Mouse (Mus musculus) limb, embryonic 12.5 days (tissue): Measurements from ENCODE around the gene Ubtd1. TPM values are rescaled to one million over a fixed set of nuclear protein-coding genes. Genes with fewer than 3 reads are reported as not detected.

Source experiments
- ATAC-seq: fragments of 200-750 bp; cut with Nextera tagmentation; 2 replicates; pipeline ENCODE4 v1.8.0; 2017; ENCODE audit warnings: low read depth, moderate TSS enrichment; ENCODE audit not compliant: insufficient number of reproducible peaks, insufficient read depth, low FRiP score, low TSS enrichment
- H3K27ac ChIP-seq: fragments of 300-500 bp; sonication (generic); 2 replicates; pipeline ENCODE4 v1.5.1; 2016; ENCODE audit warnings: mild to moderate bottlenecking, moderate library complexity
- H3K27me3 ChIP-seq: fragments of 300-500 bp; sonication (generic); 2 replicates; pipeline ENCODE4 v1.6.1; 2016; ENCODE audit warnings: mild to moderate bottlenecking, moderate library complexity
- H3K36me3 ChIP-seq: fragments of 300-500 bp; sonication (generic); 2 replicates; pipeline ENCODE4 v1.6.1; 2016; ENCODE audit warnings: mild to moderate bottlenecking, moderate library complexity
- H3K4me1 ChIP-seq: fragments of 300-500 bp; sonication (generic); replicated peaks from 2 replicates; pipeline ENCODE4 v1.6.1; 2016
- H3K4me2 ChIP-seq: fragments of 300-500 bp; sonication (generic); 2 replicates; pipeline ENCODE4 v1.6.1; 2016; ENCODE audit warnings: mild to moderate bottlenecking, moderate library complexity
- H3K4me3 ChIP-seq: fragments of 300-500 bp; sonication (generic); replicated peaks from 2 replicates; pipeline ENCODE4 v1.5.1; 2016; ENCODE audit warnings: mild to moderate bottlenecking
- H3K9ac ChIP-seq: fragments of 300-500 bp; sonication (generic); replicated peaks from 2 replicates; pipeline ENCODE4 v1.6.1; 2016; ENCODE audit warnings: mild to moderate bottlenecking, moderate library complexity
- H3K9me3 ChIP-seq: fragments of 300-500 bp; sonication (generic); 2 replicates; pipeline ENCODE4 v1.6.1; 2016; ENCODE audit warnings: mild to moderate bottlenecking, moderate library complexity
- WGBS: fragments of 180-500 bp; shearing (Covaris S2); methylation state at CpG from one replicate; pipeline ENCODE4 v1.1.7; 2016; 5-methylcytosine and 5-hydroxymethylcytosine counted together
- polyA plus RNA-seq: library from polyadenylated mRNA; unstranded; fragments of >200 nt; fragmentation: Nextera tagmentation; extraction: Ambion mirVana; gene quantifications from 2 replicates; pipeline ENCODE4 v1.2.1, GENCODE M21; 2016

Ubtd1 gene
- polyA plus RNA-seq, 1 experiment from 2014 or later = 19.1 TPM

DNA sequence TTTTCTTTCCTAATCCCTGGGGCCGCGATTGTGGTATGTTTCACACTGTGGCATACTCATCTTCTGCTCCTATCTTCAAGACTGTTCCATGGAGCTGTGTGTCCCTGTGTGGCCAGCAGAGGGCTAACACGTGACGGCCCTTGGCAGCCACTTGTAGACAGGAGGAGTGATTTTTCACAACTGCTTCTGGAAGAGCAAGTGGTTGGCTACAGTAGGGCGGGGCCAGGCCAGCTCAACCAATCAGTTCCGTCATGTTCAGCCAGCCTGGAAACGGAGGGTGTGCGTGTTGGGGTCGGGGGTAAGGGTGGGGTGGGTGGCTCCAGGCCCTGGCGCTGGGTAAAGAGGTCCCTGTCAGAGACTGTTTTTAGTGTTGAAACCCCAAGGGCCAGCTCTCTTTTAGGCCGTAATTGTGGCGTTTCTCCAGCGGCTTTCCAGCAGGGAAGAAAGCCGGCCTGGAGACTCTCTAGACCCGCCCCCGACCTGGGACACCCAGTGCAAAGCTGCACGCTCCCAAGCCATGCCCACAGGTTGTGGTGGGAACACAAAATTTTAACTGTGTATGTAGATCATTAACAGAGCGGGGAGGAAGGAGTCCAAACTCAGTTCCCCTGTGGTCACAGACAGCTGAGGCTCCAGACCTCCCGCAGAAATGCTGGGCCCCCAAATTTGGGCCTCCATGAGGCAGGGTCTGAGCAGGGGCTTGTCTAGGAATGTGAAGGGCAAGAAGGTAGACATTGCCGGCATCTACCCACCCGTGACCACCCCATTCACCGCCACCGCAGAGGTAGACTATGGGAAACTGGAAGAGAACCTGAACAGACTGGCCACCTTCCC is 63.9 kb downstream of the Ubtd1 start, which contains the start of gene Hoga1:
Gene Hoga1 (plus strand): TSS at position 342 of the 834 bp plus-strand sequence.
- Histone ChIP-seq H3K9ac (no peak within 1 kb of the TSS; the same call in 1 of the 2 replicates), H3K27me3 (peaks cover 7% of the 10 kb centered on the region; the same call in 1 of the 2 replicates), H3K4me1 (peaks cover 9% of the 10 kb centered on the region), H3K9me3 (no peaks in the 10 kb centered on the region), H3K4me2 (peak within 1 kb of the TSS; percentile 61), H3K36me3 (no peaks in the 10 kb centered on the region), H3K27ac (no peak within 1 kb of the TSS), H3K4me3 (peak within 1 kb of the TSS; percentile 35)
- 25% methylated on average over 23 of the region's 23 CpGs for WGBS
- peak; percentile 82 for ATAC-seq

DNA sequence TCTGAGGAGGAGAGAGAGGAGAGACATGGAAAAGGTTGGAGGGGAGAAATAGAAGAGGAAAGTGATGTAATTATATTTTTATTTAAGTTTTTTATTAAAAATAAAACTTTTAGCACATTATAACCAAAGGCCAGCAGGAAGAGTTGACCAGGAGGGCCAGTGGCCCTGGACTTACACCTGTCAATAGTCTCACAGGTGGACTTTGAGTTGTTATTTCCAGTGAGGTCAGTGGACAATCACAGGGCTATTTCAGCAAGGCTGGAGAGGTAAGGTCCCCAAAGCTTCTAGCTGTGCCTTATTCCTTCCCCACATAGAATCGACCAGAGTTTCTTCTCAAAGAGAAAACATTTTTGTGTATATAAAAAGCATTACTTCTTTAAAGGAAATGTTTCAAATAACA is 68.7 kb downstream of the Ubtd1 start:
- no peak overlapping the region for H3K4me3 ChIP-seq
- H3K36me3 ChIP-seq = no peaks in the 10 kb centered on the region
- no peak overlapping the region for H3K27ac ChIP-seq
- 78% methylated on average over 1 of the region's 1 CpGs for WGBS
- no peaks in the 10 kb centered on the region for H3K9me3 ChIP-seq
- no peak overlapping the region for H3K9ac ChIP-seq
- peaks cover 9% of the 10 kb centered on the region for H3K4me1 ChIP-seq
- no peak overlapping the region for H3K4me2 ChIP-seq
- no peak for ATAC-seq
- no peaks in the 10 kb centered on the region for H3K27me3 ChIP-seq

DNA sequence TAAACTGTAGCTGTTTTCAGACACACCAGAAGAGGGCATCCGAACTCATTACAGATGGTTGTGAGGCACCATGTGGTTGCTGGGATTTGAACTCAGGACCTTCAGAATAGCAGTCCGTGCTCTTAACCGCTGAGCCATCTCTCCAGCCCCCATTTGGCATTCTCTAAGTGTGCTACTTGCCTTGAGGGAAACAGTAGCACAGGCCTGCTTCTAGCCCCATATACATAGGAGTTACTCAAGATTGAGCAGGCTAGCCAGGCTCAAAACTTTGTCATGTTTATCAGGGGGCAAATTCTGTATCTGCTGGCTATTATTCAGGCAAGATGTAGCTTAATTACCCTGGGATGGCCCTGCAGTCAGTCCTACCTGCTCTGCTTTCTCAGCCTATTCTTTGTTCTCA is 69.8 kb downstream of the Ubtd1 start:
- 88% methylated on average over 3 of the region's 3 CpGs for WGBS
- Histone ChIP-seq H3K4me1 (no peaks in the 10 kb centered on the region), H3K36me3 (no peaks in the 10 kb centered on the region), H3K4me2 (no peak overlapping the region), H3K4me3 (no peak overlapping the region), H3K27ac (no peak overlapping the region), H3K9ac (no peak overlapping the region), H3K27me3 (no peaks in the 10 kb centered on the region), H3K9me3 (no peaks in the 10 kb centered on the region)
- ATAC-seq = no peak

DNA sequence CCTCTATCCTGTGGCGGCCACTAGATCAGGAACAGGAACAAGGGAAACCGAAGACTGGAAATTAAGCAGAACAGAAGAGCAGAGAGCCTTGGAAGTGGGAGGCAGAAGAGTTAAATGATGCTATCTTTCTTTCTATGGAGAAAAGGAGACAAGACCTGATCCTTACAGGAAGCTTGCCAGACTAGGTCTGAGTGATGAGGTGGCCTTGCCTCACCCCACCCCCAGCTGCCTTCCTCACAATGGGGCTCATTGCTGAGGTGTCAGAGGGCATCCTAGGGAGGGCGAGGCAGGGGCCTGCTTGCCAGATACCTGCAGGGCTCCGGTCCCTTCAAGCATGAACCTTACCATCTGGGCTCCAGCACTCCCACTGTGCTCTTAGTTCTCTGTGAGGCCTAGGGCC is 70.4 kb downstream of the Ubtd1 start, which contains the start of gene 4933411K16Rik:
Gene 4933411K16Rik (plus strand): TSS at position 301 of the 400 bp plus-strand sequence.
- Histone ChIP-seq H3K4me3 (no peak within 1 kb of the TSS), H3K9ac (no peak within 1 kb of the TSS), H3K4me1 (no peaks in the 10 kb centered on the region), H3K36me3 (no peaks in the 10 kb centered on the region), H3K27ac (no peak within 1 kb of the TSS), H3K27me3 (no peaks in the 10 kb centered on the region), H3K4me2 (no peak within 1 kb of the TSS), H3K9me3 (no peaks in the 10 kb centered on the region)
- ATAC-seq = no peak
- WGBS = 71% methylated on average over 4 of the region's 4 CpGs

DNA sequence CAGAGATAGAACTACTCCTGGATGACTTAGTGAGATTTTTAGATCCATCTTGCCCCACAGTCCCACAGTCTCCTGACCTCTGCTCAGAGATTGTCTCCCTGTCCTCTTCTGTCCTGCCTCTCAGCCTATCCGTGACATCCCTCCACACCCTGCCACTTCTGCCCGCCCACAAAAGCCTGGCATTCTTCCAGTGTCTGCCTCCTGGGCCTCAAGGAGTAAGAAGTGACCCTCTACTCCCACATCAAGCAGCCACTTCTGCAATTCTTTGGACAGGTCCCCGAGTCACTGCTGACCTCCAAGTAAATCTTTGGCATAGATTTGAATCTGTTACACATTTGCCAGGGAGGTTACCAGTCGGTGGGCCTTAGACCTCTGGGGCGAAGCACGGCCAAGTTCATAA is 72.7 kb downstream of the Ubtd1 start:
- WGBS = 81% methylated on average over 6 of the region's 6 CpGs

DNA sequence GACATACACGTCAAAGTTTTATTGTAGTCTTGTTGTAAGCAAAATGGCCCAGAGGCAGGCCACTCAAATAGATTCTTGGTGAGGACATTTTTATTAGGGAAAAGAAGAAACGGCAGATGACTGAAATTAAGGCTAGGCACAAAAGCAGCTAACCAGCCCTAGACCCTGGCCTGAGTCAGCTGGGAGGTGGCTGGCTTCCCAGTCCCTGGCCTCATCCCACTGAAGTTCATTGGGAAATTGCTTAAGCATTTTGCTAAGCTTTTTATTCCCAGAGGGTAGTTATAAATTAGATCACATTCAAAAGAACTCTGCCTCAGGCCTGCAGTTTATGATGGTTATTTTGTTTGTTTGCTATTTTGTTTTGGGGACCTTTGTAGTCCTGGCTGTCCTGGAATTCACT is 74.3 kb downstream of the Ubtd1 start:
- 59% methylated on average over 2 of the region's 2 CpGs for WGBS
- no peak overlapping the region for H3K27ac ChIP-seq
- H3K4me1 ChIP-seq = no peaks in the 10 kb centered on the region
- no peak overlapping the region for H3K9ac ChIP-seq
- no peak overlapping the region for H3K4me2 ChIP-seq
- H3K27me3 ChIP-seq = no peaks in the 10 kb centered on the region; the same call in 1 of the 2 replicates
- H3K36me3 ChIP-seq = no peaks in the 10 kb centered on the region
- no peak overlapping the region for H3K4me3 ChIP-seq
- no peak for ATAC-seq
- no peaks in the 10 kb centered on the region for H3K9me3 ChIP-seq

More for the DNA sequence above, 72.7 kb downstream of the Ubtd1 start:
- H3K9ac ChIP-seq = no peak overlapping the region
- no peak for ATAC-seq
- no peaks in the 10 kb centered on the region for H3K36me3 ChIP-seq
- no peak overlapping the region for H3K4me3 ChIP-seq
- H3K4me2 ChIP-seq = no peak overlapping the region
- no peaks in the 10 kb centered on the region for H3K9me3 ChIP-seq
- no peaks in the 10 kb centered on the region for H3K4me1 ChIP-seq
- H3K27me3 ChIP-seq = no peaks in the 10 kb centered on the region; the same call in 1 of the 2 replicates
- H3K27ac ChIP-seq = no peak overlapping the region

DNA sequence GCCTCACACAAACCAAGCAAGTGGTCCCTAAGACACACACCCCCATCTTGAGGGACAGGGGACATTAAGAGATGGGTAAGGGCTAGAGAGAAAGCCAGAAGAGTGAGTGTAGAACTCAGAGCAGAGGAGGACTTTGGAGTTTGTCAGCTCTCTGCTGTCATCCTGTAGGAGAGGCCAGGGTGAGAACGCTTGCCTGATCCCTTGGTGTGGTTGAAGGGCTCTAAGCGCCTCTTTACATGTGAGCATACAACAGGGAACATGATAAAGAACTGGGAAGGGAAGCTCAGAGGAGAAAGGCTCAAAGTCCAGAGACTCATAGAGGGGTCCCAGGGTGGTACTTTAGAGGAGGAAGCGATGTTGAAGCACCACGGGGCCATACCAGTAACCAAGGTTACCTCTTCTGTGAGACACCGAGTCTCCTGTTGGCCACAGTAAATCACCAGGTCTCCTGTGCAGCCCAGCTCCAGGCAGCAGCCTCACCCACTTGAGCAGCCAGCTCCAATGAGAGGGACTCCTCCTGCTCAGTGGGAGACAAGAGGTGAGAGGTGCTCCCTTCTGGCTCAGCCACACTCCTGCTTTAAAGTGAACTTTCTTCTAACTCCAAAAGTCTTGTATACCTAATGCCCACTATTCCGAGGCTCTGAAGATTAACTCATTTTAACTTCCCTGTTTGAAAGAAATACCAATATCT is 75.3 kb downstream of the Ubtd1 start:
- Histone ChIP-seq H3K27me3 (no peaks in the 10 kb centered on the region; the same call in 1 of the 2 replicates), H3K36me3 (no peaks in the 10 kb centered on the region), H3K9me3 (no peaks in the 10 kb centered on the region), H3K9ac (no peak overlapping the region), H3K4me3 (no peak overlapping the region), H3K4me1 (no peaks in the 10 kb centered on the region), H3K4me2 (no peak overlapping the region), H3K27ac (no peak overlapping the region)
- WGBS = 74% methylated on average over 6 of the region's 6 CpGs
- ATAC-seq = no peak

DNA sequence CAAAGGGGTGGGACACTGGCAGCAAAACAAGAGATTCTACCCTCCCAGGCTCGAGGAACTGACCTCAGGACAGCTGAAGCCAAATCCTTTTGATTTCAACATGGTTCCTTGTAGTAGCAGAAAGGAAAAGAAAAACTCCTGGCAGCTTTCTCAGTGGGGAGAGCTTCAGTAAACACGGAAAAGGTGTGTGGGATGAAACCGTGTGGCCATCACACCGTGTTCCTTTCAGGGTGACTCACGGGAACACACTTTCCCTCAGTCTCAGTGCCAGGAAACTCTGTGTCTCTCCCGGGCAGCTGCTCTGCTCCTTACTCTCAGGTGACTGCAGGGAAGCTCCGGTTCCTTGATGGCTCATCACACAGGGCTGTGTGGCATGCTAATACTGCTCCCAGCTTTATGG is 76.9 kb downstream of the Ubtd1 start:
- Histone ChIP-seq H3K4me2 (no peak overlapping the region), H3K4me3 (no peak overlapping the region), H3K36me3 (no peaks in the 10 kb centered on the region), H3K9me3 (no peaks in the 10 kb centered on the region), H3K27me3 (no peaks in the 10 kb centered on the region; the same call in 1 of the 2 replicates), H3K9ac (no peak overlapping the region), H3K27ac (no peak overlapping the region), H3K4me1 (no peaks in the 10 kb centered on the region)
- no peak for ATAC-seq
- 64% methylated on average over 7 of the region's 7 CpGs for WGBS

DNA sequence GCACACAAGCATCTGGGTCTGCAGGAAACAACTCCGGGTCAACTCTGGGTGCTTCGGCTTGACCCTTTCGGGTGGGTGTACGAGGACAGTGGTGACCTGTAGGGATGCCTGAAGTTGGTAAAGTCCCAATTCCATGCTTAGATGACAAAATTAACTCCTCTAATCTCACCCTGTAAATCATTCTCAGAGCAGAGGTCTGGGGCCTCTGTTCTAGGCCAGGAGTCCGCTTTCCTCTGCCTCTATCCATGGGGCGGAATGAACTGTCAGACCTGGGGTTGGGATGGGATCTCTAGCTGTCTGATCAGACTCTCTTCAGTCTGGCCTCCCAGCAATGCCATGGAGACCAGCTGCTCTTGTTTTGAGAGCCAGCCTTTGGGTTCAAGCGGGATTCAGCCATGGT is 79.9 kb downstream of the Ubtd1 start:
- Histone ChIP-seq H3K36me3 (no peaks in the 10 kb centered on the region), H3K27me3 (no peaks in the 10 kb centered on the region; the same call in 1 of the 2 replicates), H3K4me1 (no peaks in the 10 kb centered on the region), H3K27ac (no peak overlapping the region), H3K4me2 (no peak overlapping the region), H3K4me3 (no peak overlapping the region), H3K9me3 (no peaks in the 10 kb centered on the region), H3K9ac (no peak overlapping the region)
- 83% methylated on average over 7 of the region's 7 CpGs for WGBS
- ATAC-seq = no peak

DNA sequence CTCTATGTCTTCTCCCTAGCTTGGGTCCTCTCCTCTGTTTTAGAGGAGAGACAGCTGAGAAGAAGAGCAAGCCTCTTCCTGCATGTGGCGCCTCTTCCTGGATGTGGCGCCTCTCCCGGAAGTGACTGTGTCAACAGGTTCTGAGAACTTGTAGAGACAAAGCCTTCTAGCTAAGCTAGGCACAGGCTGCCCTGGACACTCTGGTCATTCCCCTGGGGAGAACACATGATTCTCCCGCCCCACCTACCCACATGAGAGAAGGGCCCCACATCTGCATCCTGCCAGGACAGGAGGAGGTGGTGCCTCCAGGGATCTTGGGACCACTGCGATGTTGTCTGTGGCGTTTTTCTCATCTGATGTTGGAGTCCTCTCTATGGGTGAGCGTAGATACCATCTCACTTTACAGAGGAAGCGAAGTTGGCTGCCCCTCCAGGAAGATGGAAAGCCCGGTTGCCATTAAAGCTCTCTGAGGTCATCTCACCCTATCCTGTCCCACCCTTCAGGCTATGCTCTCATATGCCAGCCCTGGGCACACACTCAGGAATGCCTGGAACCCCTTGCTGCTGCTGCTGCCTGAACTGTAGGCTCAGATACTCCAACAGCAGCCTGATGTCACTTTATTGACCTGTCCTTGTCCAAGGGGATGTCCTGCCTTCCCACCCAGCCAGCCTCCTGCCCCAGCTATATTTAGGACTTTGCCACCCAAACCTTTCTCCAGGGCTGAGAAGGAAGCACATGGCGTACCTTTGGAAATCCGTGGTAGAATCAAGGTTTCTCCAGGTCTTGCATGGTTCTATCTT is 87.1 kb downstream of the Ubtd1 start:
- H3K36me3 ChIP-seq = no peaks in the 10 kb centered on the region
- ATAC-seq = no peak
- no peaks in the 10 kb centered on the region for H3K27me3 ChIP-seq
- no peaks in the 10 kb centered on the region for H3K9me3 ChIP-seq
- H3K27ac ChIP-seq = no peak overlapping the region
- H3K9ac ChIP-seq = no peak overlapping the region
- no peak overlapping the region for H3K4me2 ChIP-seq
- no peak overlapping the region for H3K4me3 ChIP-seq
- 79% methylated on average over 11 of the region's 11 CpGs for WGBS
- H3K4me1 ChIP-seq = no peaks in the 10 kb centered on the region

DNA sequence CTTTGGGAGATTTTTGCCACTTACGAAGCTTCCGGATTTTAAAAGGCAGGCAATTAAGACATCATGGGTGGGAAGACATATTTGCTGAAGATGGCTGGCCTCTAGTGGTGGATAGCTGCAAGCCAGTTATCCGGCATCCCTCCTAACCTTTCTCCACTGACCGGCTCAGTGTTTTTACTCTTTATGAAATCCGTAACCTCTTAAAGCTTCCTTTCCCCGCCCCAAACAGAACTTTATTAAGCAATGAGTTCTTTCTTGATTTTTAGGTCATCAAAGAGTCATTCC is 87.6 kb downstream of the Ubtd1 start:
- Histone ChIP-seq H3K9me3 (no peaks in the 10 kb centered on the region), H3K9ac (no peak overlapping the region), H3K36me3 (peaks cover 3% of the 10 kb centered on the region; the same call in 1 of the 2 replicates), H3K4me3 (no peak overlapping the region), H3K4me1 (peaks cover 4% of the 10 kb centered on the region), H3K27ac (no peak overlapping the region), H3K27me3 (no peaks in the 10 kb centered on the region), H3K4me2 (no peak overlapping the region)
- no peak for ATAC-seq
- WGBS = 53% methylated on average over 6 of the region's 6 CpGs
